Mouse (Mus musculus): ENCODE measurements at regions not wholly inside any gene's neighbourhood (a gene's known extent, or its start where the extent isn't known, plus 50 kb on each side); places are given as distances from the start of the nearest gene placed in this dataset.
A peak's percentile ranks its signal among the peaks of the same experiment; 100 is the strongest.

DNA sequence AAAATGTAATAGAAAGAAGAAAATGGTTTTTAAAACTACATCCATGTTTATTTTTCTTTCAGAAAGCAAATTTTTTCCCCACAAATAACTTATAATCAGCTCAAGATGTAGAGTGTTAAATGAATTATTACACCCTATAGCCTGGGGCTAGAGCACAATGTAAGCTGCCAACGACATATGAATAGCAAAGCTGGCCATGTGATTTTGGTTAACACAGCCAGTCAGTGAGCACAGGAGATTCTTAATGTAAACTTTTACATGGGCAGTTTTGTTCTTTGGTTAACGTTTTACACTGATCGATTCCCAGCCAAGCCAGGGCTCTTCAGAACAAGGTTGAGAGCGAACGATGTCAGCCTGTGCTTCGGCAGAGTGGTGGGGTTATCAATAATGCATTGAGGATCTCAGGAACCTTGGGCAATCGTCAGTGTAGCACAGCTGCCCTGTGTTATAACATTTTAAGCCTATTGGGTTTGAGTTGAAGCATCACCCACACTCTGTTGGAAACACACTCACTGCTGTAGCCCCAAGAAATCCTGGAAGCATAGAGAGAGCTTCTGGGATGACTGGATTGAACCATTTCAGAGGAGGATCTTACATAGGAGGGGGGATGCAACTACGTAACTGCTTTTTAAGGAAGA, 196.6 kb downstream of the Gm11146 start:
- TF ChIP-seq CTCF (conservative IDR thresholded peaks at IDR 0.05), result no peak
- H3K4me3 ChIP-seq, result no peak overlapping the region
- peak overlapping the region; percentile 91; the same call in 1 of the 2 replicates for H3K27ac ChIP-seq

DNA sequence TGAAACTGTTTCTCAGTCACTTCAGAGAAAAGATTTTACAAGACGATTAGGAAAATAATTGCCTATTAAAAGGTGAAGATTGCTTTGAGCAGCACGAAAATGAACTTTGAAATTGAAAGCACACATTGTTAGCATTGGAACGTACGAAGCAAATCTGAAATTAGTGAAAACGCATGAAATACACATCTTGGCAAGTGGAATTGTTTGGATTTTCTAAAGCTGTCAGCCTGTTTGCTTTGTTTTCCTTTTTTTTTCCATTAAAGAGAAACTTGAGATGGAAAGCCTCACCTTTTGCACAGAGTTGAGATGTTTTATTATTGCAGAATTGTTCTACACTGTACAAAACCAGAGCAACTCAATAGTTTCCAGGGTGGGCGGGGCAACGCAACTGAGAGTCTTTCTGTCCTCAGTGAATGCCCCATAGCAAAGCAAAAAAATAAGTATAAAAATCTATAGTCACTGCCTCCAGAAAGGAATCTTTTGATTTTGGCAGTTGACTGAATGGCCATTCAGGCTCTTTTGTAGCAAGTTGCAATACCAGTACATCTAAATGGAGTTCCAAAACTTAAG, 199.1 kb downstream of the Gm11146 start:
- Histone ChIP-seq H3K27ac (peak overlapping the region; percentile 91), H3K4me3 (peak overlapping the region; percentile 32)
- no peak for DNase-seq (ENCODE audit: low spot score in 2 of 2)
- TF ChIP-seq CTCF (conservative IDR thresholded peaks at IDR 0.05), result no peak

More for the DNA sequence above, 196.6 kb downstream of the Gm11146 start:
- no peak for DNase-seq (ENCODE audit: low spot score in 2 of 2)

- H3K4me3 ChIP-seq, result peak overlapping the region; percentile 51
- H3K27ac ChIP-seq, result peak overlapping the region; percentile 91
- TF ChIP-seq CTCF (conservative IDR thresholded peaks at IDR 0.05), result no peak
- no peak for DNase-seq (ENCODE audit: low spot score in 2 of 2)
These were observed 200.5 kb downstream of the Gm11146 start for GRCm38 (mm10) chr16:77401185-77401943.

- Histone ChIP-seq H3K4me3 (peak overlapping the region; percentile 51), H3K27ac (peak overlapping the region; percentile 91)
- DNase-seq (ENCODE audit: low spot score in 2 of 2), result peak; percentile 56 to 58
- no peak for TF ChIP-seq CTCF (conservative IDR thresholded peaks at IDR 0.05)
These were observed 201.5 kb downstream of the Gm11146 start for GRCm38 (mm10) chr16:77400276-77400891.

GRCm38 (mm10) chr16:77399846-77400275, 202.0 kb downstream of the Gm11146 start:
- DNase-seq (ENCODE audit: low spot score in 2 of 2), result no peak
- no peak for TF ChIP-seq CTCF (conservative IDR thresholded peaks at IDR 0.05)
- peak overlapping the region; percentile 51 for H3K4me3 ChIP-seq

DNA sequence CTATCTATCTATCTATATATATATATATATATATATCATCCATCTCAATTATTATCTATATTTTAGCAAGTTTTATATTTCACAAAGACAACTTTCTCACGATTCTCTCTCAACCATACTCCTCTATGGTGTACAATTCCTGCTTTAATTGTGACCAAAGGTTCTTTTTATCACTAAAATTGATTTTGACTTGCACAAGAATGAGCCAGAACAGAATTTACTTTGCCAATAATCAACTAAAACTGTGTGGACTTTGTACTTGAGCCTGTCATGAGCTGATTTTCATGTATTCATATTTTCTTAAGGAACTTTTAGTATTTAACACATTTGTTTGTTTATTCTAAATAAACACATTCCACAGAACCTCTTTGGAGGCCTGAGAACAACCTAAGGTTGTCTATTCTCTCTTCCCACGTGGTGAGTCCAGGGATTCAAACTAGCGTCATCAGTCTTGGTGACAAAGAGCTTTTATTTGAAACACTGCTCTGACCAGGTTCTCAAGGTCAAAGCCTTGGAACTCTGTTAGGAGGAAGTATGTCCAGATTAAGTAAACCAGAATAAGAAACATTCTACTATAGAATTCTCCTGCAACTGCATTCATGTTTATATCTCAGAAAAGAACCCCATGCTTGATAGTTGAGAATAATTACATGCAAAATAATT, 207.7 kb downstream of the Gm11146 start:
- Histone ChIP-seq H3K4me3 (no peak overlapping the region), H3K27ac (no peak overlapping the region)
- no peak for TF ChIP-seq CTCF (conservative IDR thresholded peaks at IDR 0.05)
- DNase-seq (ENCODE audit: low spot score in 2 of 2), result no peak

More at GRCm38 (mm10) chr16:77399846-77400275, 202.0 kb downstream of the Gm11146 start:
- peak overlapping the region; percentile 91 for H3K27ac ChIP-seq

DNA sequence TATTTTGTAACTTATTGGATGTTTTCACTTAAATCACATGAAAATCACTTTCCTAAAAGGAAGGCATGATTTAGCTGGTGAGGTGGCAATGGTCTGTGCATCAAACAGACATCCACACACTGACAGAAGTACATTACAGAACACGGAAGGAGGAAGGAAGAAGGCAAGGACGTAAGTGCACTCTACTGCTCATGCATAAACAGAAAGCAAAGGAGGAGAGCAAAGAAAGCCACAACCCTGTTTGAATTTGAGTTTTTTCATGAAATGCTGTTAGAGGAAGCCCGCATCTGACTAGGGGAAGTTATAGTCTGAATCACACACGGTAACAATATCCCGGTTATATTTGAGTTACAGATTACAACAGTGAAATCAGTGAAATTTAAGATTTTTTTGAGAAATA, 208.4 kb downstream of the Gm11146 start:
- no peak for TF ChIP-seq CTCF (conservative IDR thresholded peaks at IDR 0.05)
- DNase-seq (ENCODE audit: low spot score in 2 of 2), result no peak
- Histone ChIP-seq H3K4me3 (no peak overlapping the region), H3K27ac (no peak overlapping the region)

DNA sequence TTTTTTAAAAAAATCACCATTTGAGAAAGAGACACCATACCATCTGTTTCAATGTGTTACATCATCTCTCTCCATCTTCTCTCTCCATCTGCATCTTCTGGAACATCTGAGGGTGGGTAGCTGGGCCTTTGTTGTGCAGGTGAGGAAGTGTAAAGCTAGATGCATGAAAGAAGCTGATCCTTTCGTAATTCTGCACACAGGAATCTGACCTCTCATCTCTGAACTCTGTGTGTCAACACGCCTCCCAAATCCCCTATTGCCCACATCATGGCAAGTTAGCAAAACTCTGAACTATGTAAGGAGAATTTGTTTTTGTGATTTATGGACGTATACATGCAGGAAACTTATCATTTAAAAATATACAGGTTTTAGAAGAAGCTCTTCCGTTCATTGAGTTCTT, 209.7 kb downstream of the Gm11146 start:
- no peak for DNase-seq (ENCODE audit: low spot score in 2 of 2)
- no peak for TF ChIP-seq CTCF (conservative IDR thresholded peaks at IDR 0.05)
- H3K4me3 ChIP-seq, result no peak overlapping the region
- no peak overlapping the region for H3K27ac ChIP-seq

- H3K27ac ChIP-seq, result no peak overlapping the region; the same call in 1 of the 2 replicates
- no peak for DNase-seq (ENCODE audit: low spot score in 2 of 2)
- no peak for TF ChIP-seq CTCF (conservative IDR thresholded peaks at IDR 0.05)
- no peak overlapping the region for H3K4me3 ChIP-seq
These were observed 217.7 kb downstream of the Gm11146 start for GRCm38 (mm10) chr16:77384021-77384729.

GRCm38 (mm10) chr16:77382790-77383189, 219.1 kb downstream of the Gm11146 start:
- H3K27ac ChIP-seq, result peak overlapping the region; percentile 43; the same call in 1 of the 2 replicates
- DNase-seq (ENCODE audit: low spot score in 2 of 2), result no peak
- H3K4me3 ChIP-seq, result no peak overlapping the region
- no peak for TF ChIP-seq CTCF (conservative IDR thresholded peaks at IDR 0.05)

GRCm38 (mm10) chr16:77372768-77373167, 229.1 kb downstream of the Gm11146 start:
- no peak for TF ChIP-seq CTCF (conservative IDR thresholded peaks at IDR 0.05)
- Histone ChIP-seq H3K4me3 (no peak overlapping the region), H3K27ac (no peak overlapping the region)
- DNase-seq (ENCODE audit: low spot score in 2 of 2), result no peak

DNA sequence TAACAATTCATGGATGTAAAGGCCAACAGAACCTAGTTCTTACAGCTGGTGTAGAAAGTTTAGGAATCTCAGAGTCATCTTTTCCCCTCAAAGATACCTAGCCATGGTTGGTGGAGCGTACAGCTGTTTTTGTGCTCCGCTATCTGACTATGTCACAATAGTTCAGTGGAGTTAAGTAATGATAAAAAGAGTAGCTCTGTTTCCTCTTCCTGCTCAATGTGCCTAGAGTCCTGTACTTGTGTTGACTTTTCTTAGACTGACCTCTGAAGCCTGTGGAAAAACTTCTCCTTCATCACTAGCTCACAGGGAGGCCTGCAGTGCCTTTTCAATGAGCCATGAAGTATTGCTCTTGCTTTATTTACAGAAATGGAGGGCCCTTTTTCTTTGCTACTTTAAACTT, 232.1 kb downstream of the Gm11146 start:
- DNase-seq (ENCODE audit: low spot score in 2 of 2), result no peak
- Histone ChIP-seq H3K4me3 (no peak overlapping the region), H3K27ac (no peak overlapping the region)
- TF ChIP-seq CTCF (conservative IDR thresholded peaks at IDR 0.05), result no peak

All from layer of hippocampus, adult 2 months (tissue).